Mouse (Mus musculus) ES-Bruce4 (cell line): ENCODE results near the gene Mllt10.

Experiments
- CTCF ChIP-seq: IDR thresholded peaks from one replicate; pipeline ENCODE4 v1.8.1; 2011; ENCODE audit warnings: low read depth, low read length
- EP300 ChIP-seq: IDR thresholded peaks from 2 replicates; pipeline ENCODE4 v1.6.1; 2011; ENCODE audit warnings: low read depth, low read length; ENCODE audit not compliant: insufficient read depth
- POLR2A ChIP-seq: IDR thresholded peaks from one replicate; pipeline ENCODE4 v1.8.1; 2011; ENCODE audit warnings: low read length; ENCODE audit not compliant: insufficient read depth

- no peak for TF ChIP-seq POLR2A
- TF ChIP-seq CTCF: no peak
- TF ChIP-seq EP300: no peak
Measured at GRCm38 (mm10) chr2:18181631-18182030, 126.6 kb downstream of the Mllt10 start.
